Mouse (Mus musculus) myocyte (in vitro differentiated cells): ENCODE results near the gene C1galt1.

Experiments used
- MAX ChIP-seq: IDR thresholded peaks from one replicate; pipeline ENCODE4 v1.6.1; 2011; ENCODE audit warnings: low read depth, mild to moderate bottlenecking, control low read depth
- MYOG ChIP-seq, 3 experiments: IDR thresholded peaks; one replicate each; pipeline ENCODE4 v1.6.1; 2011; ENCODE audit warnings: control low read depth in 2 of 3, low read depth in 2 of 3, mild to moderate bottlenecking in 2 of 3; ENCODE audit not compliant: insufficient read length in 2 of 3, control insufficient read depth in 1 of 3, insufficient read depth in 1 of 3
- POLR2A ChIP-seq: IDR thresholded peaks from one replicate; pipeline ENCODE4 v1.6.1; 2011; ENCODE audit warnings: low read depth, mild to moderate bottlenecking, control low read depth, moderate library complexity; ENCODE audit not compliant: insufficient read length
- REST ChIP-seq: IDR thresholded peaks from one replicate; pipeline ENCODE4 v1.6.1; 2011; ENCODE audit warnings: mild to moderate bottlenecking, control low read depth, moderate library complexity; ENCODE audit not compliant: insufficient read depth, insufficient read length

GRCm38 (mm10) chr6:7822688-7823087 is 22.0 kb upstream of the C1galt1 start:
- no peak for TF ChIP-seq POLR2A
- no peak for TF ChIP-seq REST
- no peak for TF ChIP-seq MYOG (IDR thresholded peaks at IDR 0.05; ENCODE audit: control insufficient read depth in 1 of 3, insufficient read depth in 1 of 3, insufficient read length in 2 of 3, low read depth in 2 of 3)
- no peak for TF ChIP-seq MAX
